Mouse (Mus musculus) kidney, adult 2 months (tissue): ENCODE data around the gene Alox5. TPM values are rescaled to one million over a fixed set of nuclear protein-coding genes. Genes with fewer than 3 reads are reported as not detected.

Experiments used
- DNase-seq: peaks from one replicate; pipeline ENCODE4 v3.0.0; 2021
- H3K27ac ChIP-seq: fragments of 200-500 bp; 2 replicates; pipeline ENCODE4 v1.5.1; 2012; ENCODE audit warnings: low read depth, low read length, control low read depth, inconsistent platforms; ENCODE audit not compliant: insufficient read depth
- H3K27me3 ChIP-seq: fragments of 200-500 bp; replicated peaks from 2 replicates; pipeline ENCODE4 v1.6.1; 2012; ENCODE audit warnings: mild to moderate bottlenecking, moderate library complexity, low read length, inconsistent platforms; ENCODE audit not compliant: control insufficient read depth, insufficient read depth
- H3K36me3 ChIP-seq: fragments of 200-500 bp; 2 replicates; pipeline ENCODE4 v1.6.1; 2012; ENCODE audit warnings: mild to moderate bottlenecking, moderate library complexity, low read length, inconsistent platforms; ENCODE audit not compliant: control insufficient read depth, insufficient read depth
- H3K4me1 ChIP-seq: fragments of 200-500 bp; 2 replicates; pipeline ENCODE4 v1.6.1; 2011; ENCODE audit warnings: low read length; ENCODE audit not compliant: control insufficient read depth, insufficient read depth
- H3K4me3 ChIP-seq: fragments of 200-500 bp; 2 replicates; pipeline ENCODE4 v1.5.1; 2011; ENCODE audit warnings: mild to moderate bottlenecking, low read depth, low read length, control low read depth; ENCODE audit not compliant: insufficient read depth
- CTCF ChIP-seq: fragments of 200-500 bp; conservative IDR thresholded peaks from 2 replicates; pipeline ENCODE4 v1.5.1; 2011; ENCODE audit warnings: low read depth, mild to moderate bottlenecking, control low read depth, low read length, moderate library complexity, mixed read lengths; ENCODE audit not compliant: insufficient read depth, insufficient read length
- POLR2A ChIP-seq: fragments of 200-500 bp; IDR thresholded peaks from one replicate; pipeline ENCODE4 v1.6.1; 2011; ENCODE audit warnings: low read depth, low read length, control low read depth
- WGBS: fragments of 180-500 bp; shearing (Covaris S2); methylation state at CpG from one replicate; pipeline ENCODE4 v1.1.7; 2018; 5-methylcytosine and 5-hydroxymethylcytosine counted together
- polyA plus RNA-seq: library from polyadenylated mRNA; depleted of rRNA; stranded (reverse); fragments of >200 nt; gene quantifications from 2 replicates; pipeline ENCODE4 v1.2.3, GENCODE M21; 2012

Alox5 gene
- polyA plus RNA-seq, 1 experiment: 1.2 TPM

DNA sequence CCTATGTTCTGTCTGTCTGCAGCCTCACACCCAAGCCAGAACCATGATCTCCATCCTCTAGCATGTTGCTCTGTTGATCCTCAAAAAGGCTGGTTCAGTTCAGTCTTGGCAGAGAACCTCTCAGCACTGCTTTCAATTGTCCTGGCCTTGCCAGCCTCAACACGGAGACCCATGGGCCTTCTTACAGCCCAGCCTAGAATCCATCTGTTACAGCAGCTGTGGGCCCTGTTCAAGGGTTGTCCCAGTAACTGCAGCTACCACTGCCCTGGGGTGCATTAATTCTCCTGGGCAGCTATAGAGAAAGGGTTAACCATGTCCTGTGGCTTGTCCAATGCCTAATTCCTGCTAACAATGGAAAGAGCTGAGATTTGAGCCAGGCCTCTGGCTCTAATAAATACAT is 42.5 kb downstream of the Alox5 start:
- no peak overlapping the region for H3K4me3 ChIP-seq
- no peaks in the 10 kb centered on the region for H3K36me3 ChIP-seq
- no peak for DNase-seq
- 0 out of 2 replicates have a peak, but pooled peaks cover 4% of the 10 kb centered on the region for H3K4me1 ChIP-seq
- TF ChIP-seq CTCF (no peak), POLR2A (no peak)
- 91% methylated on average over 1 of the region's 1 CpGs for WGBS
- H3K27me3 ChIP-seq: no peaks in the 10 kb centered on the region
- H3K27ac ChIP-seq: no peak overlapping the region

DNA sequence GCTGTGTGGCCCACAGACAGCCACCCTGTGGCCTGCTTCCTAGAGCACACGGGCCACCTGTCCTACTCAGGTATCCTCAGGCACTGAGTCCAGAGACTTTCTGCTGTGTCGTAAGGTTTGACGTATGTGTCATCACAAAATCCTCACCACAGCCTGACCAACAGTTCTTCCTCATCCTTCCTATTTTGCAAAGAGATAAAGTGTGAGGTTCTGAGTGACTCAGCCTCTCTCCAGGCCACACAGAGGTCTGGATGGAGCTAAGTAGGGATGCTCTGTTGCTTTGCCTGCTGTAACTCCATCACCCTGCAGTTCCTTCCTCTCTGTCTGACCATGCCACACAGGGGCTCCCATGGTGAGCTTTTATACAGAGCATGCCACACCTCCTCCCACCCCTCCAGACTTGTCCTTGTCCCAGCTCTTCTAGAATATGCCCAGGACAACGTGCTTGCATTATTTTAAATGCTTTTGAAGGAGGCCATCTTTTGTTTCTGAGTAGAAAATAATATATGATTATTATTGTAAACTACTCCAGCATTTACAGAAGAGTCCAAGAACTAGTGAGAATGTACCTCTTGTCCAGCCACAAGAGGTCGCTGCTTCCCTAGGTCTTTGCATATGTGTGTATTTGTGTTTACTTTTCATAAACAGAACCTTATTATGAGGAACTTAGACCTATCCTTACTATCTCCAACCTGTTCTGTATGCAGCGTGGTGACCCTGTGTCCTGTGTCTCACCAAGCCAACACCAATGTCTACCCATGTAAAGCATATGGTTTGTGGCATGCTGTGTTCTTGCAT is 43.3 kb downstream of the Alox5 start:
- H3K27ac ChIP-seq: no peak overlapping the region
- 67% methylated on average over 6 of the region's 6 CpGs for WGBS
- H3K4me3 ChIP-seq: no peak overlapping the region
- no peaks in the 10 kb centered on the region for H3K36me3 ChIP-seq
- H3K27me3 ChIP-seq: no peaks in the 10 kb centered on the region
- peak; percentile 21 for DNase-seq
- no peak for TF ChIP-seq POLR2A
- no peak for TF ChIP-seq CTCF
- 0 out of 2 replicates have a peak, but pooled peaks cover 4% of the 10 kb centered on the region for H3K4me1 ChIP-seq

DNA sequence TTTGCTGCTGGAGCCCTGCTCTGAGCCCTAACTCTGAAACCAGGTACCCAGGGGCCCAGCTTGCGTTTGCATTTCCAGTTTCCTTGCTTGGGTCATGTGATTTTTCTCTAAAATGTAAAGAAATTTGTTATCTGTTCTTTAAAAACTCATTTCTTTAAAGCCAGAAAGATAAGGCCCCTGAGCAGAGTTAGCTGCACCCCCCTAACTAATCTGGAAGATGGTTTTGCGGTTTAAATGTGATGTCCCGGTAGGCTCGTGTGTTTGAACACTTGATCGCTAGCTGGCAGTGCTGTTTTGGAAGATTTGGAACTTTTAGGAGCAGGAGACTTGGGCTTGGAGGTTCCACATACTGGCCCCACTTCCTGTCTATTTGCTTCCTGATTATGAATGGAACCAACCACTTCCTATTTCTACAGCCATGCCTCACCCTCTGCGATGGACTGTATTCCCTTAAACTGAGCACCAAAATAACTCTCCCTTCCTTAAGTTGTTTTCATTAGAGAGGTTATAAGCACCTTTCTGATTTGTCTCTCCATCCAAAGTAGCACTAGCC is 44.9 kb downstream of the Alox5 start:
- Histone ChIP-seq H3K27me3 (no peaks in the 10 kb centered on the region), H3K4me3 (no peak overlapping the region), H3K27ac (no peak overlapping the region), H3K36me3 (no peaks in the 10 kb centered on the region), H3K4me1 (0 out of 2 replicates have a peak, but pooled peaks cover 4% of the 10 kb centered on the region)
- 88% methylated on average over 6 of the region's 6 CpGs for WGBS
- DNase-seq: no peak
- TF ChIP-seq POLR2A: no peak

DNA sequence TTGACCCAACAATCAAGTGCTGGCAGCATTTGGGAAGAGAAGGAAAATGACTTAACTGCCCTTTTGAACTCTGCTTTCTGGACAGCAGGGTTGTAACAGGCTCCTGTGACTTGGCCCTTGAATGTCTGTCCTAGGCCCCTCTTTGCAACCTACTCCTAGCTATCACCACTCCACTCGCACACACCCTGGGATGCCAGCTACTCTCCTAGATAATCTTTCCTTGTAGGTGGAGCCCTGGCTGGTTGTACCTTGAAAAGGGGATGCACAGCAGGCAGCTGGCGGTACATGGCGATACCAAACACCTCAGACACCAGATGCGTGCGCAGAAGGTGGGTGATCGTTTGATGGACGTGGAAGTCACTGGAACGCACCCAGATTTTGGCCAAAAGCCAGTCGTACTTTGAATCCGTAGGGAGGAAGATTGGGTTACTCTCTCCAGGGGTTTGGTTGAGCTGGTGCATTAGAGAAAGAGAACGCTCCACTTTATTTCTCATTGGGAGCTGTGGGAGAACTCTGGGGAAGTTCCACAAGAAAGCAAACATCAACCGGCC is 45.8 kb downstream of the Alox5 start:
- 52% methylated on average over 12 of the region's 12 CpGs for WGBS
- H3K4me1 ChIP-seq: 0 out of 2 replicates have a peak, but pooled peaks cover 2% of the 10 kb centered on the region
- H3K27me3 ChIP-seq: no peaks in the 10 kb centered on the region
- H3K27ac ChIP-seq: no peak overlapping the region
- peak; percentile 55 for DNase-seq
- TF ChIP-seq POLR2A (no peak), CTCF (no peak)
- no peak overlapping the region for H3K4me3 ChIP-seq
- no peaks in the 10 kb centered on the region for H3K36me3 ChIP-seq

DNA sequence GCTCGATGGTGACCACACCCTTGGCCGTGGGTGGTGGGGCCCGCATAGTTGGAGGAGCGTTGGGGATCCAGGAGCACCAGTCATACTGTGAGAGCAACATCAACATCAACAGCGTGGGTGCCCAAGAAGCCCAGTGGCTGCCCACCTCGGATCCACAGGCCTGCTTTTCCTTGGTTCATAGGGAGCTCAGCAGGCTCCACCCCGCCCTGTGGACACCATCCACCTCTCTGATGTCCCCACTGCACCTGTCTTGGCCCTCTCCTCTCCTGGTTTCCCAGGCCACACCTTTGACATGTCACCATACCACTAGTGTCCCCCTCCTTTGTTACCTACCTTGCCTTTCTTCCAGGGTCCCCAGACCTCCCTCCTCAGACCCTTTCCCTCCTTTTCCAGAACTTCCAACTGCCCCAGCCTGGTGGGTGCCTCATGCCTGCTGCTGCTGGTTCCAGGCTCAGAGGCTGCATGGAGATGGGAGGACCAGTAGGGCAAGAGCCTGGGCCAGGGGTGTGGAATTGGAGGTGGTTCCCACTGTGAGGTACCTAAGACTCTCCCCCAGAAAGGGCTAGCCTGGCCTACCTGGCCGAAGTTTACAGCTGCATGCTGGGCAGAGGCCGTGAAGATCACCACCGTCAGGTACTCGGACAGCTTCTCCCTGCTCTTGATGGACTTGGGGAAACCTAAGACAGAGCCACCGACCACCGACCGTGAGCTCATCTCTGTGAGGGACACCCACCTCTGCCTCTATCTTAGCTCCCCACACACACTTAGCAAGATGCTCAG is 48.2 kb downstream of the Alox5 start:
- DNase-seq: no peak
- Histone ChIP-seq H3K4me1 (0 out of 2 replicates have a peak, but pooled peaks cover 2% of the 10 kb centered on the region), H3K27me3 (no peaks in the 10 kb centered on the region), H3K36me3 (no peaks in the 10 kb centered on the region), H3K4me3 (no peak overlapping the region), H3K27ac (no peak overlapping the region)
- TF ChIP-seq POLR2A: no peak
- TF ChIP-seq CTCF: no peak
- WGBS: 96% methylated on average over 14 of the region's 14 CpGs

DNA sequence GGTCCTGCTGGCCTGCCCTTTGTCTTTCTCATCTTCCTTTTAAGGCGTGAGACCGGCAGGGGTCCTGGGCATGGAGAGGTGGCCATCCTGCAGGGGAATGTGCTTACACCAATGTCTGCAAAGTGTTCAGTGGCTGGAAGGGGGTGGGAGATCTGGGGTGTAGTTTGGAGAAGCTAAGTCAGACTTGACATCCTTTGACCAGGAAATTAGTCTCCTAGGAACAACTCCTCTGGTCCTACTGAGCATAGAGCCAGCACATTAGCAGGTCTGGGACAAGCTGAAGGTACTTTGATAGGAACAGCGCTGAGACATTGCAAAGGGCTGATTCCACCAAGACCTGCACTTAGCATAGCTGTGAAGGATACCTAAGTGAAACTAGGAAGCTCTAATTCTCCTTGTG is 49.3 kb downstream of the Alox5 start:
- Histone ChIP-seq H3K27me3 (no peaks in the 10 kb centered on the region), H3K27ac (no peak overlapping the region), H3K4me3 (no peak overlapping the region), H3K36me3 (no peaks in the 10 kb centered on the region), H3K4me1 (0 out of 2 replicates have a peak, but pooled peaks cover 2% of the 10 kb centered on the region)
- no peak for TF ChIP-seq CTCF
- no peak for TF ChIP-seq POLR2A
- 94% methylated on average over 3 of the region's 3 CpGs for WGBS
- DNase-seq: no peak
